Mouse (Mus musculus) retina, postnatal 1 day (tissue): Measurements from ENCODE around the gene Rbms3.

Experiments used
- DNase-seq: peaks from one replicate; pipeline ENCODE4 v3.0.0-alpha.2; 2012

The Rbms3 gene

DNA sequence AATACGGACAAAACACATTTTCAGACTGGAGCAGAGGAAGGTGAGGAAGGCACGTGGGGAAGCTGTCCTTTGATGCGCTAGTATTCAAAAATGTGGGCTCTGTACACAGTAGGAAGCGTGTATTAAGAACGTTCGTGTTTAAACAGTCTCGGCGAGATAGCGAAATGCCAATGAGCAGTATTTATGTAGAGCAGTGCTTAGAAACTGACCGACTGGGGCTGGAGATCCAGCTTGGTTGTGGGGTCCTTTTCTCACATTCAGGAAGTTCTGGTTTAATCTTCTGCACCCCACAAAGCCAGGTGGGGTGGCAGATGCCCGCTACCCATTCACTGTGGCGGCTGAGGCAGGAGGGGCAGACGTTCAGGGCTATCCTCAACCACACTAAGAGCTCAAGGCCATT, 153.0 kb downstream of the Rbms3 start:
- DNase-seq = no peak

DNA sequence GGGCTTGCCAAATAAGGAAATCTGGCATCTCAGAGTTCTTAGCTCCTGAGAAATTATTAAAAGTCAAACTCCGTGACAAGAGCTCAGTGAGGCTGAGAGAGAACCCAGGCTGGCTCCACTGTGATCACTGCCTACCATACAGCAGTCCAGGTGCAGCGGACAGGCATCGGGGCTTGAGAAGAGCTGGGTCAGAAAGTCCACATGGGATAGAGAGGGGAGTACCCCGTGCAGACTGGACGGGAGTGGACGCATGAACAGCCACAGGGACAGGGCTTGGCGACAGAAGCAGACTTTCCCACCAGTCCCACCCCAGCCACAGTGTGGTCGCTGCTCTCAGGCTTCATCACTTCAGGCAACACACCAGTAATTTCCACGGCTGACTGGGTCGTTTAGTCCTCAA, 176.9 kb downstream of the Rbms3 start:
- peak; percentile 30 for DNase-seq

DNA sequence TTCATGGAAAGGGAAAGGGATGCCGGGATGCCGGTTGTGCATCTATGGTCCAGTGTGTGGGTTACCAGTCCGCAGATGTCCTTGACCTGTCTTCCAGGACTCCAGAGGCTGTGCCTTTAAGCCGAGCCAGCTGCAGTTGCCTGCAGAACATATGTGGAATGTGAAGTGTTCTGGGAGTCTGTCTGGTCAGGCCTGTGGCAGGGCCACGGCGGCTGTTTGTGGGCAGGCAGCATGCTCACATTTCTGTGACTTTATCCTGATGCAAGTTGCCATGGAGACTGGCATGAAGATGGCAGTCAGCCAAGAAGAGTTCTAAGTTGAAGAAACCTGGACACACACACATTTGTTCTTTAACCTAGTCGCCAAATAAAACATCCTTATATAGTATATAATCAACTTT, 187.1 kb downstream of the Rbms3 start:
- peak; percentile 23 for DNase-seq

DNA sequence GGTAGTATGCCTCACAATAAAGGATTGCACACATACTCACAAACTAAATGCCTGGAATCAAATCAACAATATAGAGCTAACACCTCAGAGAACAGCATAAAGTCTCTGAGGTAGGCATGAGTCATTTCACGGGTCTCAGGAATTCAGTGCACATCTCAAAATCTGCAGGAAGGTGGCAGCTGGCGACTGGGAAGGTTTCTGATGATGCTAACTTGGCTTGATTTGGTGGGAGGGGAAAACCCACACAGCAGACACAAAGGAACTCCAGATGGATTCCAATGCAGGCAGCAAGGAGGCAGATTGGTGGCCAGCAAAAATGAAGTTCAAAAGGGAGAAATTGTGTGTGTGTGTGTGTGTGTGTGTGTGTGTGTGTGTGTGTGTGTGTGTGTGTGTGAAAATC, 193.9 kb downstream of the Rbms3 start:
- no peak for DNase-seq

DNA sequence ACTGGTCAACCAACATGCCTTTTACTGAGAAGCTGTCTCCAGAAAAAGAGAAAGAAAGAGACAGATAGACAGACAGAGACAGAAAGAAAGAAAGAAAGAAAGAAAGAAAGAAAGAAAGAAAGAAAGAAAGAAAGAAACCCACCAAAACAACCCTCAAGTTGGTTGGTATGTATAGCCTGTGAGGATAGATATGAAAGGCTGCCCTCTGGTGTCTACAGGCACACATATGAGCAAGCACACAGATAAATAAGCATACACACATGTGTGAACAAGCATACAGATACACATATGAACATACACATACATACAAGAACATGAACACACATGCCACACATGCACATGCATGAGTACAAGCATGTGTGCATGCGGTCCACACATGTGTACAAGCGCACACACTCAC, 199.0 kb downstream of the Rbms3 start:
- no peak for DNase-seq

DNA sequence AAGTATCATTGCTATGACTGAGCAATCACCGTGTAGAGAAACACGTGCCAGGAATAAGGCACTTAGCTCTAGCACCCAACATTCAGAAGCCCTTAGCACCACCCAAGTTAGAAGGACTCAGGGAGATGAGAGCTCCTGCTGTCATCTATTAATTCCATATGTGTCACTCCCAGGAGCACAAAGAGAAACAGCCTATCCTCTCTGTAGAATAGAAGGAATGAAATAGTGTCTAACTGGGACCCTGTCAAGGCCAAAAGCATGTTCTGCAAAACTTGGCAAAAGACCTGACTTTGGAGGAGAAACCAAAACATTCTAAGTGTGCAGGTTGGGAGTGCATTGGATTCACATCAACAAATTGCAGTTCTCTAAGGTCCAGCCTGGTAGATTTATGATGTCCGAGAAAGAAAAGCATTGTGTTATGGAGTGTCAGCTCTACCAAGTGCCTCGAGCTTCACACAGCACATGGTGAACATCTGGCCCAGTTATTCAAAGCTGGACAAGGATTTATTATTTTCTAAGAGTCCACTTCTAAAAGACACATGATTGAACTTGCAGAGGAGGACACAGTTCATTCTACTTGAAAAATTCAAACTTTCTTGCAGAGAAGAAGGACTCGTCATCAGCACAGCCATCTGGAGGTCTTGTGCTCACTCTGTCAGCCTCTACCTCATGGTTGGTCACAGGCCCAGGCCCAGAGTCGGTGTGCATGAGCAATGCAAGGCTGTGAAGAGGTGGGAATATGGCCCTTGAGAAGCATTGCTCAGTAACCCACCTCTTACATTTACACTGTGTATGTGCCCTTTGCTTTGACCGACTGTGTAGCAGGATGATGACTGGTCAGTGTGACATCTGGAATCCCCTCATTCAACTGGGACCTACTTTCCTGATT, 200.3 kb downstream of the Rbms3 start:
- DNase-seq = no peak

DNA sequence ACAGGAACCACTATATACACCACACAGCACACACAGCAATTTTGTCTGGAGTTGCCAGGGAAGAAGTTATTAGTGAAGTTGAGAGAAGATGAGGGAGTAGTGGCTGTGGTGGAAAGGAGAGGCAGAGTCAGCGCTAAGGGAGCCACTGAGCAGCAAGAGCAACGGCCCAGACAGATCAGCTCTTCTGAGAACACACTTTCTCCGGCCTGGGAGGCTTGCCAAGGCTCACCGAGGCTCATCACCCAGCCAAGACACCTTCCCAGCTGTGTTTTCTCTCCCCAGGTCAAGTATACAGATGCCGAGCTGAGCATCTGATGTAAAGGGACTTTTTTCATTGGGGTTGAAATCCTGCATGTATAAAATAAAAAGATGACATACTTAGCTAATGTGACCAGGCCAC, 206.5 kb downstream of the Rbms3 start:
- DNase-seq = no peak

DNA sequence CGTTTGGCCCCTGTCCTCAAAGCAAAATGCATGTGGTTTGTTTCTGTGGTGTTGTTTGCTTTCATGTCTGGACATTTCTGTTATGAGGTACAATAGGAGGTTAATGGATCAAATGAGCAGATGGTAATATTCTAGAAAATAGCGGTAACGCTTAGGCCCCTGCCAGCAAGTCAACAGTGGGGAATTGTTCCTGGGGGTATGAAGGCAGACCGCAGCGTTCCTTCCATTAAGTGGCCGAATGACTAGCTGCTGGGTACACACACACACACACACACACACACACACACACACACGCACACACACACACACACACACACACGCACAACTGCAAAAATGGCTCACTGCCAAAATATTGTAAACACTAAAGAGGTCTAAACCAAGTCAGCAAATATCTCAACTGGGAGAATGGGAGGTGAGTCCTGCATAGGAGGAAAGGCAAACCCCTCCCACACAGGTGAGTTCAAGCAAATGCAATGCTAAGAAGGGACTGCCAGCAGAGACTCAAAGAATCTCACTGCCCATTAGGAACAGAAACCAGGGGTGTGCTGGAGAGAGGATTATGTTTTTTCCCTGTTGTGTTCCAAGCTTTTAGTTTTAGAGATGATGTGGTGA, 209.7 kb downstream of the Rbms3 start:
- DNase-seq = peak; percentile 14

DNA sequence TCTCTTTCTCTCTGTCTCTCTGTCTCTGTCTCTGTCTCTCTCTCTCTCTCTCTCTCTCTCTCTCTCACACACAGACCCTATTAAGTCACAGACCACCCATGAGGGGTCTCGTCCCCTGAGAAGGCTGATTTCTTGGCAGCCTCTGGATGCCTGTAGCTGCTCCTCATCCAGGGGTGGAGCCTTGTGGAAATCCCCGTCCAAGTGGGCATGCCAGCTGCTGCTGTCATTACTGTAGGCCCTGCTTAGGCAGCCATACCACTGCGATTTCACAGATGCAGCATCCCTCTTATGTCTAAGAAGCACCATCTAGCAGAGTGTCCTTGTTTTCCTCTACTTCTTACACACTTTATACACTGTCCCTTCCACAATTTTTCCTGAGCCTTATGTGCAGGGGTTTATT, 216.5 kb downstream of the Rbms3 start:
- peak; percentile 24 for DNase-seq

DNA sequence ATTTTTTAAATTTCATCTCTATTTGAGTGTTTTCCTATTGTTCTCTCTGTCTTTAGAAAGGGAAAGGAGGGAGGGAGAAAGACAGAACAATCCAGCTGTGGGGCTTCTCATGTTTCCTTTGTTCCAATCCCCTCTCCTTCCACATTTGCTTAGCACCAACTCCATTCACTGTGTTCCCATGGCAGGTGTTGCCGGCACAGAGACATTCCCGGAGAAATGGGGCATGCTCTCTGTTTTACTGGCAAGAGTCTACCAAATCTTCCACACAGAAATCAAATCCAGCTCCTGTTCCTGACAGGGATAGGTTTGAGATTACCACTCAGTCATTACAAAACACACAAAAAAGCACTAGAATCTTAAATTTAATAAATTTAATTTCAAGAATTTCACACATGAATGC, 217.1 kb downstream of the Rbms3 start:
- DNase-seq = no peak

DNA sequence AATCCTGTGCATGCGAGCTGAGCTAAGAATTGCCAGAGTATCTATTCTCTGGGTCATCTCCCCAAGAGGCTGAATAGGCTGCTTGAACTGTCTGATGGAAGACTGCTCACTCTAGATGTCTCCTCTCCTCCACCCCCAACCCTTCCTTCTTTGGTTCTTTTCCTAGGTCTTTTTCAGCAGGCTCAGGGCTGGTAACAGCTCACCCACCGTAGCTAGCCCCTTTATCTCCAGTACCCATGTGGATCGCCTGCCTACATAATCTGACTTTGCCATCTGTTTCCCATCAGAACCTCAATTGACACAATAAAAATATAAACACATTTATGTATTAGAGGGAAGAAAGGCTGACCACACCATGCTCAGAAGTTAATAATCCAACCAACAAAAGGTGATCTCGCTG, 225.1 kb downstream of the Rbms3 start:
- DNase-seq = no peak

DNA sequence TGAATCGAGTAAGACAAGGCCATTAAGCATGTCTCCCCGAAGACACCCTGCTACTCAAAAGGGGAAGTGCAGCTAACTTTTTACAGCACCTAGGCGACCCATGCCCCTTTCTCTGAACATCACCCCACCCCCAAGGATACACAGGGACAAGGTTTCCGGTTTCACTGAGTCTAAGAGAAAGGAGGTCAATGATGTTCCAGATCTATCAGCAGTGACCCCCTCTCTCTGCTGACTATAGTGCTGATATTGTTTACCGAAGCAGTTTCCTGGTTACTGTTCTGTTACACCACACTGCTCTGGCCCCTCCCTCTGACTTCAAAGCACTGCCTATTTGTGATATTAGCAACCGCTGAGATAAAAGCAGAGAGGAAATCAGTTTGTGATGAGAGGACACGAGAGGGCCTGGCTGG, 229.4 kb downstream of the Rbms3 start:
- DNase-seq = peak; percentile 64

DNA sequence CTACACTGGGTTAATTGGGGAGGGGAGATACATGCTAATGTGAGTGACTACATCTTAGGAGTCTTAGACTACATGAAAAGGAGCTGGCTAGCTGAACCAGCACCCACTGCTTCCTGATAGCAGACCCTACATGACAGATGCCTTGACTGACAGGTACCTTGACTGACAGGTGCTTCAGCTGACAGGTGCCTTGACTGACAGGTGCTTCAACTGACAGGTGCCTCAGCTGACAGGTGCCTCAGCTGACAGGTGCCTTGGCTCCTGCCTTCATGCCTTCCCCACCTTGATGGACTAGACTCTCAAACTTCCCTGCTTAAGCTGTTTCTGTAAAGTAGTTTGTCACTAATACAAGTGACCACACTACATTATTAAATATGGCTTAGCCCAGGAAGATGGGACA, 232.6 kb downstream of the Rbms3 start:
- no peak for DNase-seq

DNA sequence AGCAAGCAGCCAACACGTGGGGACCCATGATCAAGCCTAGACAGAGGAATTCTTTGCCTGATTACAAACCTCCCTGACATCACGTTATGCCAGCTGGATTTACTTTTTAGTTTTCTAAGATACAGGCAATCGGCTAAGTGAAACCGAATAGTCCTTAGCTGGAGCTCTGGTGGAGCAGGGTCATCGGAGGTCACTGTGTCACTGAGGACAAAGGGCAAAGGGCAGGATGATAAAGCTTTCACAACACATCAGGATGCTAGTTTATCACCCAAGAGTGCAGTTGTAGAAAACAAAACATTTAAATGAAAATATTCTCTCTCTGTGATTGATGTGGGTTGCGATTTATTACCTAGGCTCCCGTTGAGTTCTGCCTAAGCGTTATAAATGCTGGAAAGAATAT, 233.1 kb downstream of the Rbms3 start:
- DNase-seq = no peak

DNA sequence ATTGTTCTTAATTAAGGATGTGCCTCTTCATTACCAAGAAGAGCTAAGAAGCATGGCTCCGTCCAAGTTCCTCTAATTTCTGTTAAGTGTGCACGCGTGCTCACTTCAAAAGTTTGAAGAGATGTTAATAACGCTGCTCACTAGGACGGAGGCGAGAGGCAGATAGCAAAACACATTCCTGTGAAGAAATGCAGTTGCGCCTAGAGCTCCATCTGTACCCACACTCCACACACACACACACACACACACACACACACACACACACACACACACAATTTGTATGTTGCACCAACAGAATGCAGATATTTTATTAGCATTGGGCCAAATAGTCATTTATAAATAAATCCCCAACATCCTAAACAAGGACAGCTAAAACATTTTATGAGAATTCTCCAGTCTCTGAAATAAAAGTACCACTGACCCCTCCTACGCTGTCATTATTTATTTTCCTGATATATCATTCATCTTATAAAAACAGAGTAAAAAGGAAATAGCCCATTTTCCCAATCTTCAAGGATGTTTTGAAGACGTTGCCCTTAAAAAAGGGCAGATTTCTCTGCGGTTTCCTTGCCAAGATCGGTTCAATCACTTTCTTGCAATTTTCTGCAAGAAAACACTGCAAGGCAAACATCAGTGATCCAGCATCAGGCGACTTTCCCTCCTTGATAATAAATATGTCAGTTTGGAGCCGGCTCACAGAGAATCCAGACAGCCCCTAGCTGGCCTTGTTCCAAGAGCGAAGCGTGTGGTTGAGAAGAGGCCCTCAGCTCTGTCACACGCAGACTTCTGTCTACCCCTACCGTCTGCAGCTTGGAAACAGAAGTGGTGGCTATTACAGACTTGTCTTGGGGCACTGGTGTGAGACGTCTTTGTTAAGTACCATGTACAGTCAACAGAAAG, 235.8 kb downstream of the Rbms3 start:
- peak; percentile 43 for DNase-seq

DNA sequence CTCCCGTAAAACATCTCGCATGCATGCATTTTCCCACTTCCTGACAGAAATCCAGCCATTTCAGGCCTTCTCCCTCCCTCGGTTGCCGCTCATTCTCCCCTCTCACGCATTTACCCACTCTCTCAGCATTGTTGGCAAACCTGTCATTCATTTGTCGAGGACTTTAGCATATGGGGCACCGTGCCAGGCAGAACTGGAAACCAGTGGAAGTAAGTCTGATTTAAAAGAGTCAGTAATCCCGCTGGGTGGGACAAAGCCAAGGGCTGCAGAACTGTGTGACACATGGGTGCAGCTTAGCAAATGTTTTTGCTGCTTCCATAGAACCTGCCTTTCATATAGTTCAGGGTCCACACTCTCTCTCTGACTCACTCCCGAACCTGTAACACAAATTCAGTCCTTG, 241.7 kb downstream of the Rbms3 start:
- no peak for DNase-seq

DNA sequence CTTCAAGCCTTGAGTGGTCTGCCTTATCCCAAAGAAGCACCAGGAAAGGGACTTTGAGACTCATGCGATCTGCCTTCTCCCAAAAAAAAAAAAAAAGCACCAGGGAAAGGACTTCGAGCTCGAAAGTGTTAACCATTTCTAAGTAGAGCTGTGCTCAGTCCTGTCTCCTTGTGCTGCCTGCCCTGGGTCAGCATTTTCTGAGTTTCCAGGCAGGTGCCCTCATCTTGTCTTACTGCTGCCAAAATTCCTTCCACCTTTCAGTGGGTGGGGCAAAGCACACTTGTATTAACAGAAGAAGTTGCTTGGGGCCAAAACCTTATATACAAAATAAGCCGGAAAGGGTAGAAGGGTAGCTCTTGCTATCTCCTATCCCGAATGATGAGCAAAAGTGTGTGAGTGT, 248.8 kb downstream of the Rbms3 start:
- no peak for DNase-seq

DNA sequence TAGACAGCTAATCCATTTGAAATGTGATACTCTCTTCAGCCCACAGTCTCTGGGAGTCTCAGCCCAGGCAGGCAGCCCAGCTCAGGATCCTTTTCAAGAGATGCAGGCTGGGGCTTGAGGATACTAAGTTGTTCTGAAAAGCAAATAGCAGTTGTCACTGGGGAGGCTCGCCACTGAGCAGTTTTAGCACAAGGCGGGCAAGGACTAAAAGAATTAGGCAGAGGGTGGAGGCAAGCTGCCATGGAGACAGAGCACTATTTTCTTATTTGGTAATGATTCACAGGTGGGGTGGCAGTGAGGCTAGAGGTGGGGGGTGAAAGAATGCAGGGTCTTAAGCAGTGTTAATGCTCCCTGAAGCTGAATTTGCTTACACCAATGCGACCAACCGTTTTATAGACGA, 249.6 kb downstream of the Rbms3 start:
- no peak for DNase-seq

DNA sequence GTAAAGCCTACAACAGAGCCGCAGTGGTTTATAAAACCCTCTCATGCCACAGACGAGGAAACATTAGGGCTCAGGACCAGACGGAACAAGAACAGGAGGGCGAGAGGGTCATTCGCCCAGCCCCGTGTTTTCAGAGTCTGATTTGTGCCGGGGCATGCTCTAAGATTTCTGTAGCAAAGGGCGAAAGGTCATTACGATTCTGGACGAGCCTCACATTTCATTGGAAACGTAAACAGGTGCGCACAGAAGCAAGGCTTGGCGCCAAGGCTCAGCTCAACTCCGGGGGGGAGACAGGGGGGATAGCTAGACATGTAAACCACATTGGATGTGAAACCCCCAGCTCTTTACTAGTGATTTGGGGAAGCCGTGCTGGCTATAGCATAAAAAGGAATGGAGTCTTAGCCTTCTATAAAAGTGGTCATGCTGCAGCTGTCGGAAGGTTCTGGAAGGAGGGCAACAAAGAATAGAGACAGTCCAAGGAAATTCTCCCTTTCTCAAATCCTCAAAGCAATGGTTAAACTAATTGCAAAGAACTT, 250.2 kb downstream of the Rbms3 start:
- DNase-seq = no peak

DNA sequence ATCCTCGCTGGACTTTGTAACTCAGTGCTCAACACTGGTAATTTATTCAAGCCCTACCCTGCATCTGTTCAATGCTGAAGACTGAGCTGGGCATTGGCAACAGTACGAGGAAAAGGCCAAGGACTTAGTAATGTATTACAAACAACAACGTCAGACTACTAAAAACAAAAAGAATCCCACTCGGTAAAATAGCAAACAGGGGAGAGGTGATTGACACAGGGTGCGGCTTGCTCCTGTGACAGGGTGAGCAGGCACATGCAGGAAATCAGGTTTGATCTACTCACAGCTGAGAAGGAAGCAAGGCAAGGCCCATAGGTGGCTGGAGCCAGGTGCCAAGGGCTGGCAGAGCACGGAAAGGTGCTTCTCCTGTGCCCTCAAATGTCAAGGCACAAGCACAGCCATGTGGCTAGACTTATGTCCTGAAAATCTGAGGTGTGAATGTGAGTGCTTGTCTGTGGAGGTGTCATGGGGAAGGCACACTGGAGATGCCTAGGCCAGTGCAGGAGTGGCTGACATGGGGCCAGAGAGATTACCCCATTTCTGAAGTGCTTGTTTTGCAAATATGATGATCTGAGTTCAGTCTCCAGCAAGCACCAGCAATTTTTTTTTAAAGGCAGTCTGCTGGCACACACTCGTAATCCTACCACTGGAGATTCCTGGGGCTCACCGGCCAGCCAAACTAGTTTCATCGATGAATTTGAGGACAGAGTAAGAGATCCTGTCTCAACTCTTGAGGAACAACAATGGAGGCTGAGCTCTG, 251.4 kb downstream of the Rbms3 start:
- DNase-seq = no peak

DNA sequence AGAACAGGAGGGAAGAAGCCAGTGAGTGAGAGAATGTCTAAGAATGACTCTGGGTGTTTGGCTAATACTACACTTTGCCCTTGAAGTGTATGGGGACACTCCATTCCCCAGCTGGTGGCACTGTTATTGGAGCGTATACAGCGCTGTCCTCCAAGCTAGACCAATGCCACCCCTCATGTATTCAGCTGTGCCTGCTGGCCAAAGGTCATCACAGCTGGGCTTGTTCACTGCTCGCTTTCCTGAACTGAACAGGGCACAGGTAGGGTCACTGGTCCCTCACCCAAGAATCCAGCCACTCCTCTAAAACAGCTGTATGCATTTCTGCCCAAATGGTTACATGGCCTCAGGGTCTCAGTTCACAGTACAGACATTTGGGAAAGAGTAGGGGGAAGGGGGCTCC, 253.9 kb downstream of the Rbms3 start:
- no peak for DNase-seq

DNA sequence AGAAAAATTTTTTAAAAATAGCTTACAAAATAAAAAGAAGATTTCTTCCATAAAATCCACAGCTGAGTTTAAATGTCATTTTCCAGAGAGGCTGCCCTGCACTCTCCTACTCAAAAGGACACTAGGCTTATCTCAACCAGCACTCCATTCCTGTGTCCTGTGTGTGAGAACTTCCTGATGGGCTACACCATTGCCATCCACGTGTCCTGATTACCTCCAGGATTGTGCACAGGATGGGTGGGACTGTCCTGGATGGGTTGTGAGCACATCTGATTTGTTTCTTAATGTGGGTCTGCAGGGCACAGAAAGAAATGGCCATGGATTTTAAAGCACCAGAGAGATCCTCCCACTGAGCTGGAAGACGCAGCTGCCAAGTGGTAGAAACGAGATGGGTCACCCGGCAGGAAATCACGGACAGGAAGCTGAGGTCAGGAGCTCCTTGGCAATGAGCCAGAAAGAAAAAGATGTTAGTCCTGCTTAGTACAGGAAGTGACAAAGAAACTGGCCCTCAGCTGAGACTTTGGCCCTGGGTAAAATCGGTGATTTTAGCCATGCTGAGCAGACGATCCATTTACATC, 256.5 kb downstream of the Rbms3 start:
- peak; percentile 14 for DNase-seq
